Mouse (Mus musculus): ENCODE results near the gene Styxl1. TPM values are rescaled to one million over a fixed set of nuclear protein-coding genes. Genes with fewer than 3 reads are reported as not detected.

The Styxl1 gene
- polyA plus RNA-seq, 1 experiment = 1.4 TPM

DNA sequence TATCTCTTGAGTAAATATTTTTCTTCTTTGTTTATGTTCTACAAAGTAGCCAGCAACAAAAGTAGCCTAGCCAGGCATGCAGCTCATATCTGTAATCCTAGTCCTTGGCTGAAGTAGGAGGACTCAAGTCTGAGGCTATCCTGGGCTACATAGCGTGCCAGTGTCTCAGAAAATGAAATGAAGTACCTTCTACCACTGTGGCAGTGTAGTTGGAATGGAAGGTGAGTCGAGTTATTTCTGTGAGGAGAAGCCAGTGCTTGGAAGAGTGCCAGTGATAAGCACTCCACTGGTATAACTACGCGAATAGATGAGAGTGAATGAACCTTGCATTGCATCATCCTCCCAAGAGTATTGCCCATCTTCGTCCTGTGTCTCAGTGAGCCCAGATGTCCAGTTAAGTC lies 80.5 kb downstream of the Styxl1 start:
- Histone ChIP-seq H3K4me3 (replicated peaks; ENCODE audit: extremely low read depth, low read depth, low read length) (no peak overlapping the region), H3K4me1 (ENCODE audit: control insufficient read depth, insufficient read depth, low read length) (peaks cover 30% of the 10 kb centered on the region)
- TF ChIP-seq POLR2A (IDR thresholded peaks at IDR 0.05; ENCODE audit: borderline replicate concordance, extremely low read depth, low read depth, low read length) (no peak), CTCF (IDR thresholded peaks at IDR 0.05; ENCODE audit: insufficient read depth, low read length) (no peak)
- DNase-seq = peak; percentile 56
- 22% methylated on average over 5 of the region's 5 CpGs for WGBS

Other genes starting within 250 kb of the Styxl1 start
- 53.8 and 66.9 TPM in 2 replicates for gene Hip1, start 233.3 kb downstream of the Styxl1 start, polyA plus RNA-seq (2012; rRNA removed)
- gene Ccl26, start 214.8 kb downstream of the Styxl1 start, polyA plus RNA-seq (2012; rRNA removed) = not detected in 2 replicates
- 1.6 and 1.8 TPM in 2 replicates for gene Ccl24, start 205.3 kb downstream of the Styxl1 start, polyA plus RNA-seq (2012; rRNA removed)
- 39.9 and 50.7 TPM in 2 replicates for gene Rhbdd2, start 145.8 kb downstream of the Styxl1 start, polyA plus RNA-seq (2012; rRNA removed)
- gene Por, start 108.4 kb downstream of the Styxl1 start, polyA plus RNA-seq (2012; rRNA removed) = 487 and 521 TPM in 2 replicates
- gene Tmem120a, start 33.9 kb downstream of the Styxl1 start, polyA plus RNA-seq (2012; rRNA removed) = 24.6 and 31.0 TPM in 2 replicates
- 257 and 344 TPM in 2 replicates for gene Mdh2, start 95 bp upstream of the Styxl1 start, polyA plus RNA-seq (2012; rRNA removed)
- 0.06 and 0.14 TPM in 2 replicates for gene Srrm3, start 28.5 kb upstream of the Styxl1 start, polyA plus RNA-seq (2012; rRNA removed)
- gene Hspb1, start 109.5 kb upstream of the Styxl1 start, polyA plus RNA-seq (2012; rRNA removed) = 541 and 589 TPM in 2 replicates
- gene Ywhag, start 156.2 kb upstream of the Styxl1 start, polyA plus RNA-seq (2012; rRNA removed) = 66.2 and 80.3 TPM in 2 replicates
- gene Ssc4d, start 196.1 kb upstream of the Styxl1 start, polyA plus RNA-seq (2012; rRNA removed) = 3.6 and 3.9 TPM in 2 replicates
- 0.08 TPM in 1 of 2 replicates, not detected in the other for gene Zp3, start 201.7 kb upstream of the Styxl1 start, polyA plus RNA-seq (2012; rRNA removed)
- gene Dtx2, start 216.4 kb upstream of the Styxl1 start, polyA plus RNA-seq (2012; rRNA removed) = 23.9 and 29.9 TPM in 2 replicates

Measured in lung, adult 2 months (tissue).